Mouse (Mus musculus) hindlimb bud, embryonic 11.5 days (tissue): ENCODE results near the gene Pnma5.

Experiments used
- DNase-seq: peaks from one replicate; pipeline ENCODE4 v3.0.0-alpha.2; 2012; ENCODE audit warnings: low read depth, low spot score; ENCODE audit errors: extremely low spot score

Gene Pnma5

DNA sequence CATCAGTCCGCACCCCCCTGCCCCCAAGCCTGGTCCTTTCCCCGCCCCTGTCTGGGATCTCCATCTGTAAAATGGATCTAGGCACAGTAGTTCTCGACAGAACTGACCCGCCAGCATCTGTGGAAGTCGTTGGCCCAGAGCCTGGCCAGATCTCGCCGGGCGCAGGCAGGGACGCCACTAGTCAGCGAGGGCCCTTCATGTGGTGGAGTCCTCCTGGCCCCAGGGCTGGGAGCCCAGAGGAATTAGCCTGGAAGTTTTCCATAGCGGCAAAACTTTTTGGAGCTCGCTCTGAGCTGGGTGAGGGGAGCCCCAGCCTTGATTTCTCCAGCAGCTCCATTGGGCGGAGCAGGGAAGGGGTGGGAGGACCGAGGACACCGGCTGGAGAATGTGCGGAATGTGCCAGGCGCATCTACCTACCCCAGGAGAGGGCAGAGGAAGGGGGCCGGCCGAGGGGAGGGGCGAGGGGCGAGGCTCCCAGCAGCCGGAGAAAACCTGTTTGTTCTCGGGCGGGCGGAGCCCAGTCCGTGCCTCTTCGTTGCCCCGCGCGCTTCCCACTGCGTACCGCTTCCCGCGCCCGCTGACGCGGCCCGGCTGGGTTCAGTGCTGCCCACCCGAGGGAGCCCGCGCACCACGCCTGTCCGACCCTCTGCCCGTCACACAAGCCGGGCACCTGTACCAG lies 49.9 kb downstream of the Pnma5 start, which contains the start of gene Zfp185:
Gene Zfp185 (plus strand): TSS at position 499 of the 679 bp plus-strand sequence.
- no peak for DNase-seq

DNA sequence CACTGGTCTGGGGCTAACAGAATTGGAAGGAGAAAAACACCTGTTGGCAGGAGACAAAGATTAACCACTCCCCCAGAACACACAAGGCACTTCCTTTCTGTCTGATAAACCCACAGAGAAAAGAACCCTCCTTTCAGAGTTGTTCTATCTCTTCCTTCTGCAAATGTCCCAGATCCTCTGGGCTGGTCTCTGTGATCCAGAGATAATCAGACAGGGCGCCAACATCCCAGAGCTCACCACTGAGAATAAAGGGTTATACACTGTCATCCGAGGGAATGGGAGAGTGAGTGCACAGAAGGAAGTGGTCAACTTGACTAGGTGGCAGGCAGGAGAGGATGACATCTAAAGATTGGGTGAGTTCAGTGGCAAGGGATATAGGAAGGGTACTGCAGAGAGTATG lies 51.3 kb downstream of the Pnma5 start:
- no peak for DNase-seq
